Mouse (Mus musculus): ENCODE measurements around the gene Supt6. TPM values are rescaled to one million over a fixed set of nuclear protein-coding genes. Genes with fewer than 3 reads are reported as not detected.

Gene Supt6
- polyA plus RNA-seq (2012; rRNA removed), result 17.3 and 23.4 TPM in 2 replicates

DNA sequence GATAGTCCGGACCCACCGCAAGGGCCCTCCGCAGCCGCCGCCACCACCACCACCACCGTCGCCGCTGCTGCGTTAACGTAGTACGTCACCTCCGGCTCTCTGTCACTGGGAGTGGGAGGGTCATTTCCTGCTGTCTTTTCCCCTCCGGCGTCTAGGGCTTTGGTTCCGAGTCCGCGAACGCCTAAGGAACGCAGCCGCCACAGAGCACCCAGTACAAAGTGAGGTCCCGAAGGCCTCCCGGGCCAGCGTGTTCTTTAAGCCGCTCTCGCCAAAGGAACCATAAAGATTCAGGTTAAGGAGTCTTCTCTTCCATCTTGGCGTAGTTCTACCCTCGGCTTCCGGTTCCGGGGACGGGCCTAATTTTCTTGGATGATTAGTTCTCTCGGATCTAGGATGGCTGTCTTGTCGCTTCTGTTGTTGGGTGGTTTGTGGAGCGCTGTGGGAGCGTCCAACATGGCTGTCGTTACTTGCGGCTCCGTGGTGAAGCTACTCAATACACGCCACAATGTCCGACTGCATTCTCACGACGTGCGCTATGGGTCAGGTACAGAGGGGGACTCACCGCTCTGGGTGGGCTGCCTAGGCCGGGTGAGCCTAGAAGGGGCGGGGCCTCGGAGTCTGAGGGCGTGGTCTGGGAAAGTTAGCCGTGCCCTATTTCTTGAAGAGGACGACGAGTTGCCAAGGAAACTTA, at the start of gene Supt6, which contains the start of gene Sdf2:
TSS of gene Supt6 (minus strand) at position 361 of the 691 bp plus-strand sequence.
TSS of gene Sdf2 (plus strand) at position 120 of the 691 bp plus-strand sequence.

GRCm38 (mm10) chr11:78290654-78291053, 44.9 kb upstream of the Supt6 start, which contains the start of gene BC030499:
Gene BC030499 (plus strand): TSS chr11:78290841.

GRCm38 (mm10) chr11:78261380-78262352, 15.9 kb upstream of the Supt6 start, which contains the start of gene 2610507B11Rik:
Gene 2610507B11Rik (plus strand): TSS chr11:78261752.

DNA sequence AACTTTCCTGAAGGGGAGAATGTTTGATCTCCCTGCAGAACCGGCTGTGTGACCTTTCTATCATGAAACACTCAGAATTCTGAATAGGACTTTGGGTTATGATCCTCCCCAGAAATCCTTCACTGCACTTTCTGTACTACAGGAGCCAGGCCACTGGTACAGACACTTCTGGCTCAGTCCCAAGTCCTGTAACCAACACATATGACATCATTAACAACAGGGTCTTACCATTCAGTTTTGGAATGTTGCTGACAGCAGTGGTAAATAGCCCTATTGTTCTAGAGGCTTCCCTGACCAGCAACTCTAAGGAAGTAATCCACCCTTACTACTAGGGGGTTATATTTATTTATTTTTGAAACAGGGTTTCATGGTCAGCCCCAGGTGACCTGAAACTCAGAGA, 52.7 kb downstream of the Supt6 start, which contains the start of gene Proca1:
TSS of gene Proca1 (plus strand) at position 280 of the 400 bp plus-strand sequence.

DNA sequence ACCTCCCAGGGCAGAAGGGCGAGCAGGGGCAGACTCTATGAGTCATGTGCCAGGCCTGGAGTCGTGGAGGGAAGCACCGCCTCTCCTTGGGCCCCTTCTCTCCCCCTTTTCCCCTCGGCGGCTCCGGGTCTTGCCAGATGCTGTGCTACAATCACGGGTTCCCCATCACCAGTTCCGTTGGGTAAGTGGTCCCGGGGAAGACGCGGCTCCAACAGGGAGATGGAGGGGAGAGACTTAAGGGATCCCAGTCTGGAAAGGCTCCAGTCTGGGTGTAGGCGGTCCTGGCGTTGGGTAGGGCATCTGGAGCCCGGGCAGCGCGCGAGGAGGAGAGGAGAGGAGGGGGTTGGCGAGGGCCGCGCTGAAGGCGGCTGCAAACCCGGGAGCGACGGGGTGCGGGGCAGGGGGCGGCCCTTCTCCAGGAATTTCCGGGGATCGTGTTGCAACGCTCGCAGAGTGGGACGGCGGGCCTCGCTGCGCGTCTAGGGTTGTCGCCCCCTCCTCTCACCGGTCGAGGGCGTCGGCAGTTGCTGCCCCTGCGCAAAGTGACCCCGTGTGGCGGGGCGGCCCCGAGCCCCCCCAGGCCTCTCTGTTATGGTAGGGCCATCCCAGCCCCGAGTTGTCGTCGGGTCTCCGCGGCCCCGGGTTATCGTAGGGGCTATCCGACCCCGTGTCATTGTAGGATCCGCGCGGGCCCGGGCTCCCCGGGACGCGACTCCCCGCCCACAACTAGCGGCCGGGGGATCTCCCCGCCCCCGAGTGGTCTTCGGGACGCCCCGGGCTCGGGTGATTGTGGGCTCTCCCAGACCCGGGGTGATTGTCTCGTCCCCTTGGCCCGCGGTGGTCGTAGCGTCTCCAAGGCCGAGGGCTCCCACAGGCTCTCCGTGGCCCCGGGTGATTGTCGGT, 57.2 kb downstream of the Supt6 start, which contains the start of gene Rab34:
TSS of gene Rab34 (plus strand) at position 100 of the 903 bp plus-strand sequence.

GRCm38 (mm10) chr11:78182961-78183844, 62.6 kb downstream of the Supt6 start, which contains the start of gene Rpl23a:
Gene Rpl23a (minus strand): TSS chr11:78183584.

GRCm38 (mm10) chr11:78176402-78176862, 69.4 kb downstream of the Supt6 start, which contains the start of the genes Nek8 and Tlcd1:
Gene Nek8 (minus strand): TSS chr11:78176675.
Gene Tlcd1 (plus strand): TSS chr11:78176711.

DNA sequence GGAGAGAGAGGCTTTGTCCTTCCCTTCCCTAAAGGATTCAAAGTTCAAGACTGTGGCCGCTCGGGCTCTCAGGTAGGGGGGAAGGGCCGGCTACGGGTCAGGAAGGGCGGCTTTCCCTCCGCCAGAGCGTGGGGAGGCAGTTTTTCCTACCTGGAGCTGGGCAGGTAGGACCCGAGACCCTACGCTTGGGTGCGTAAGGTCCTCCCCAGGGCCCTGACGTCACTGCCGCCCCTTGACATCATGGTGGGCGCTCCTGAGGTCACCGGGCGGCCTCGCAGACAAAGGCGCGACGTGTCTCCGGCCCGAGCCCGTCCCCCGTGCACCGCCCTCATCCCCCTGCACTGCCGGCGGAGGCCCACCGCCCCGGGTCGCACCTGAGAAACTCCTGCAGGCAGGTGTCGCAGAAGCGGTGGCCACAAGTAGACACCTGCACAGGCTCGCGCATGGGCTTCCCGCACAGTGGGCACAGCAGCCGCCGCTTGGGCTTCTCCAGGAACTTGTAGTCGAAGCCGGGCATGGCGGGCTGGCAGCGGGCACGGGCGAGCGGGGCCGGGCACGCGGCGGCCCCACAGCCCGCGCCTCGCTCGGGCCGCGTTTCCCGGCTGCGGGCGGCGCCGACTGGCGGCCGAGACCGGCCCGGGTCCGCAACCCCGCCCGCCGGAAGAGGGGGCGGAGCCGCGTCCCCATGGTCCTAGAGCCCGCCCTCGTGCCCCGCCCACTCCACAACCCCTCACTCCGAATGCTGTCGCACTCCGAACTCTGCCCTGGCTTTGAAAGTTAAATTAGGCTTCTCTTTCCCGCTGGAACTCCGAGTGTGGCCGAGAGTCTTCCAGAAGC, 80.6 kb downstream of the Supt6 start, which contains the start of gene Traf4:
TSS of gene Traf4 (minus strand) at position 666 of the 837 bp plus-strand sequence.

Other genes starting within 250 kb of the Supt6 start
- gene Dhrs13, start 213.7 kb downstream of the Supt6 start, polyA plus RNA-seq (2012; rRNA removed), result 10.2 and 13.2 TPM in 2 replicates
- gene Flot2, start 208.1 kb downstream of the Supt6 start, polyA plus RNA-seq (2012; rRNA removed), result 48.6 and 62.6 TPM in 2 replicates
- gene Eral1, start 165.6 kb downstream of the Supt6 start, polyA plus RNA-seq (2012; rRNA removed), result 25.8 and 27.9 TPM in 2 replicates
- 14.6 and 14.8 TPM in 2 replicates for gene Fam222b, start 151.3 kb downstream of the Supt6 start, polyA plus RNA-seq (2012; rRNA removed)
- 141 and 147 TPM in 2 replicates for gene Traf4, start 80.4 kb downstream of the Supt6 start, polyA plus RNA-seq (2012; rRNA removed)
- gene Nek8, start 69.3 kb downstream of the Supt6 start, polyA plus RNA-seq (2012; rRNA removed), result 22.3 and 22.8 TPM in 2 replicates
- gene Tlcd1, start 69.3 kb downstream of the Supt6 start, polyA plus RNA-seq (2012; rRNA removed), result 42.4 and 46.5 TPM in 2 replicates
- 91.3 and 145 TPM in 2 replicates for gene Rpl23a, start 62.4 kb downstream of the Supt6 start, polyA plus RNA-seq (2012; rRNA removed)
- 29.9 and 32.3 TPM in 2 replicates for gene Rab34, start 57.6 kb downstream of the Supt6 start, polyA plus RNA-seq (2012; rRNA removed)
- gene Proca1, start 52.6 kb downstream of the Supt6 start, polyA plus RNA-seq (2012; rRNA removed), result 0.30 and 0.80 TPM in 2 replicates
- gene Sdf2, start 241 bp downstream of the Supt6 start, polyA plus RNA-seq (2012; rRNA removed), result 109 and 111 TPM in 2 replicates
- gene 2610507B11Rik, start 15.8 kb upstream of the Supt6 start, polyA plus RNA-seq (2012; rRNA removed), result 65.5 and 85.1 TPM in 2 replicates
- gene BC030499, start 44.9 kb upstream of the Supt6 start, polyA plus RNA-seq (2012; rRNA removed), result 0.22 and 0.34 TPM in 2 replicates
- 8.6 and 9.4 TPM in 2 replicates for gene Spag5, start 55.5 kb upstream of the Supt6 start, polyA plus RNA-seq (2012; rRNA removed)
- 16.8 and 18.5 TPM in 2 replicates for gene Aldoc, start 77.0 kb upstream of the Supt6 start, polyA plus RNA-seq (2012; rRNA removed)
- gene Pigs, start 82.4 kb upstream of the Supt6 start, polyA plus RNA-seq (2012; rRNA removed), result 96.0 and 116 TPM in 2 replicates
- gene Unc119, start 97.5 kb upstream of the Supt6 start, polyA plus RNA-seq (2012; rRNA removed), result 90.9 and 94.8 TPM in 2 replicates
- gene Foxn1, start 140.6 kb upstream of the Supt6 start, polyA plus RNA-seq (2012; rRNA removed), result 0.86 and 1.3 TPM in 2 replicates
- 243 and 292 TPM in 2 replicates for gene Slc13a2, start 176.2 kb upstream of the Supt6 start, polyA plus RNA-seq (2012; rRNA removed)
- gene Slc46a1, start 219.7 kb upstream of the Supt6 start, polyA plus RNA-seq (2012; rRNA removed), result 56.5 and 74.1 TPM in 2 replicates

All from colon, adult 2 months (tissue).